Comparison of ENCODE assay signal across 8 mouse cellular contexts in genomic region chr17:3313711-3314624, GRCm38 (mm10). TPM values are rescaled to one million over a fixed set of nuclear protein-coding genes. Genes with fewer than 3 reads are reported as not detected.
DNase-seq lines count a peak whose midpoint lies in the region; ATAC-seq and TF ChIP-seq lines count a peak whose summit lies in the region.

No protein-coding gene starts in this region.

- DNase-seq in layer of hippocampus, adult 11-12 months (ENCODE audit: low spot score), result peak; percentile 46
- DNase-seq in layer of hippocampus, adult 9-10 months (ENCODE audit: low spot score), result no peak
- DNase-seq in embryonic facial prominence, embryonic 10.5 days (ENCODE audit: low spot score), result peak; percentile 94
- DNase-seq in heart, adult 18-20 months, result peak; percentile 74 to 79
- peak; percentile 71 for DNase-seq in kidney, adult 18-20 months
- DNase-seq in limb, embryonic 14.5 days (ENCODE audit: low spot score), result peak; percentile 84
- DNase-seq in spleen, adult 2 months (ENCODE audit: low read depth in 1 of 2, low spot score in 2 of 2), result peak; percentile 51 to 57

- peak overlapping the region; percentile 57 for H3K4me3 ChIP-seq in embryonic facial prominence, embryonic 10.5 days
- H3K4me3 ChIP-seq in limb, embryonic 14.5 days (replicated peaks; ENCODE audit: low read length), result peak overlapping the region; percentile 24
- H3K4me3 ChIP-seq in midbrain, embryonic 16.5 days (ENCODE audit: low read depth, low read length), result peak overlapping the region; percentile 53
- peak overlapping the region; percentile 51 for H3K4me3 ChIP-seq in spleen, adult 2 months (ENCODE audit: extremely low read depth, insufficient read depth, insufficient read length)

- H3K36me3 ChIP-seq in embryonic facial prominence, embryonic 10.5 days (replicated peaks), result no peaks in the 10 kb centered on the region
- no peaks in the 10 kb centered on the region for H3K36me3 ChIP-seq in limb, embryonic 14.5 days (ENCODE audit: control insufficient read depth, insufficient read depth, low read length)
- no peaks in the 10 kb centered on the region for H3K36me3 ChIP-seq in midbrain, embryonic 16.5 days (ENCODE audit: control insufficient read depth, insufficient read depth, low read length)
- H3K36me3 ChIP-seq in spleen, adult 2 months (ENCODE audit: control insufficient read depth, insufficient read depth, low read length), result no peaks in the 10 kb centered on the region

- peak overlapping the region; percentile 80 for H3K27ac ChIP-seq in embryonic facial prominence, embryonic 10.5 days (replicated peaks)
- peak overlapping the region; percentile 72 for H3K27ac ChIP-seq in limb, embryonic 14.5 days (replicated peaks; ENCODE audit: low read depth, low read length)
- peak overlapping the region; percentile 55; the same call in 1 of the 2 replicates for H3K27ac ChIP-seq in midbrain, embryonic 16.5 days (ENCODE audit: low read length)
- no peak overlapping the region for H3K27ac ChIP-seq in spleen, adult 2 months (ENCODE audit: insufficient read depth, low read length)

- H3K9me3 ChIP-seq in embryonic facial prominence, embryonic 10.5 days, result no peaks in the 10 kb centered on the region
- no peaks in the 10 kb centered on the region for H3K9me3 ChIP-seq in limb, embryonic 14.5 days (ENCODE audit: control insufficient read depth, low read length)
- H3K9me3 ChIP-seq in midbrain, embryonic 16.5 days (replicated peaks; ENCODE audit: control insufficient read depth, low read length, poor library complexity, severe bottlenecking), result no peaks in the 10 kb centered on the region

- peaks cover 8% of the 10 kb centered on the region; the same call in 1 of the 2 replicates for H3K4me1 ChIP-seq in embryonic facial prominence, embryonic 10.5 days
- H3K4me1 ChIP-seq in limb, embryonic 14.5 days (ENCODE audit: control insufficient read depth, insufficient read depth, low read length), result no peaks in the 10 kb centered on the region
- H3K4me1 ChIP-seq in midbrain, embryonic 16.5 days (ENCODE audit: control insufficient read depth, insufficient read depth, low read length), result peaks cover 6% of the 10 kb centered on the region; the same call in 1 of the 2 replicates
- H3K4me1 ChIP-seq in spleen, adult 2 months (ENCODE audit: control insufficient read depth, insufficient read depth, insufficient read length), result no peaks in the 10 kb centered on the region

- TF ChIP-seq POLR2A in limb, embryonic 14.5 days (IDR thresholded peaks at IDR 0.05; ENCODE audit: borderline replicate concordance, extremely low read depth, insufficient read depth, insufficient read length), result 0 out of 2 replicates have a peak, but pooled peaks have one; percentile 46
- TF ChIP-seq POLR2A in spleen, adult 2 months (IDR thresholded peaks at IDR 0.05; ENCODE audit: low read depth, low read length), result no peak

- no peak for TF ChIP-seq CTCF in spleen, adult 2 months (IDR thresholded peaks at IDR 0.05; ENCODE audit: extremely low read depth, insufficient read depth, insufficient read length, insufficient replicate concordance)

- peak overlapping the region; percentile 50 for H3K9ac ChIP-seq in limb, embryonic 14.5 days (ENCODE audit: low read depth, low read length, severe bottlenecking)
- peak overlapping the region; percentile 68 for H3K9ac ChIP-seq in midbrain, embryonic 16.5 days (ENCODE audit: low read depth, low read length)

- peaks cover 28% of the 10 kb centered on the region for H3K27me3 ChIP-seq in embryonic facial prominence, embryonic 10.5 days (replicated peaks; ENCODE audit: low read depth, poor library complexity, severe bottlenecking)
- H3K27me3 ChIP-seq in limb, embryonic 14.5 days (ENCODE audit: control insufficient read depth, insufficient read depth, low read length), result no peaks in the 10 kb centered on the region
- H3K27me3 ChIP-seq in midbrain, embryonic 16.5 days (ENCODE audit: control insufficient read depth, insufficient read depth, low read depth, low read length), result no peaks in the 10 kb centered on the region
- no peaks in the 10 kb centered on the region for H3K27me3 ChIP-seq in spleen, adult 2 months (ENCODE audit: control insufficient read depth, insufficient read depth, low read length)

- WGBS in embryonic facial prominence, embryonic 10.5 days, result 5% methylated on average over 60 of the region's 60 CpGs
- 7% methylated on average over 60 of the region's 60 CpGs for WGBS in limb, embryonic 14.5 days
- WGBS in midbrain, embryonic 16.5 days, result 3% methylated on average over 60 of the region's 60 CpGs
- 8% methylated on average over 60 of the region's 60 CpGs for WGBS in spleen, adult 2 months

- ATAC-seq in limb, embryonic 14.5 days (ENCODE audit: low FRiP score, low read depth), result peak; percentile 96
- ATAC-seq in midbrain, embryonic 16.5 days, result peak; percentile 96

- peak overlapping the region; percentile 41 for H3K4me2 ChIP-seq in limb, embryonic 14.5 days (replicated peaks; ENCODE audit: low read depth, low read length, severe bottlenecking)
- H3K4me2 ChIP-seq in midbrain, embryonic 16.5 days (ENCODE audit: low read length), result peak overlapping the region; percentile 70

RNA-seq across cellular contexts. Expression of gene Tiam2, which starts 12.4 kb away (rescaled TPM):
- 6.0 and 7.7 TPM in 2 replicates for polyA plus RNA-seq in embryonic facial prominence, embryonic 10.5 days (2016; fragmentation: Nextera tagmentation; extraction: Ambion mirVana)
- total RNA-seq in heart, adult 18-20 months (2021), result 1 to 10 TPM; 2.7 to 3.3 TPM
- polyA plus RNA-seq in limb, embryonic 14.5 days (2012; rRNA removed), result 22.3 and 25.9 TPM in 2 replicates
- 21.1 and 25.6 TPM in 2 replicates for polyA plus RNA-seq in limb, embryonic 14.5 days (2014; fragmentation: Nextera tagmentation; extraction: Ambion mirVana)
- 4.1 and 4.7 TPM in 2 replicates for polyA plus RNA-seq in midbrain, embryonic 16.5 days (2015; fragmentation: Nextera tagmentation; extraction: Ambion mirVana)
- 0.58 and 0.95 TPM in 2 replicates for polyA plus RNA-seq in spleen, adult 2 months (2012; rRNA removed)
